Mouse (Mus musculus): Measurements from ENCODE around the gene Sigirr.

The Sigirr gene

GRCm38 (mm10) chr7:141063353-141063752 is 37.0 kb downstream of the Sigirr start:
- intact Hi-C loops (cut with DNase I), result no loop called here

- intact Hi-C loops (cut with DNase I), result no loop called here
These were observed 37.8 kb downstream of the Sigirr start for GRCm38 (mm10) chr7:141062525-141062924.

- intact Hi-C loops (cut with DNase I), result no loop called here
These were observed 39.1 kb downstream of the Sigirr start for GRCm38 (mm10) chr7:141061269-141061692.

- intact Hi-C loops (cut with DNase I), result no loop called here
These were observed 39.7 kb downstream of the Sigirr start, which contains the start of gene B4galnt4 for GRCm38 (mm10) chr7:141060426-141061242. Gene B4galnt4, plus strand, starts transcription at chr7:141061104.

- intact Hi-C loops (cut with DNase I), result no loop called here
These were observed 40.4 kb downstream of the Sigirr start for GRCm38 (mm10) chr7:141059929-141060328.

- intact Hi-C loops (cut with DNase I), result no loop called here
These were observed 41.6 kb downstream of the Sigirr start for GRCm38 (mm10) chr7:141058601-141059341.

GRCm38 (mm10) chr7:141057541-141057940 is 42.8 kb downstream of the Sigirr start:
- intact Hi-C loops (cut with DNase I), result no loop called here

- intact Hi-C loops (cut with DNase I), result no loop called here
These were observed 43.4 kb downstream of the Sigirr start for GRCm38 (mm10) chr7:141056976-141057375.

GRCm38 (mm10) chr7:141055785-141056184 is 44.6 kb downstream of the Sigirr start:
- intact Hi-C loops (cut with DNase I), result no loop called here

- intact Hi-C loops (cut with DNase I), result no loop called here
These were observed 48.0 kb downstream of the Sigirr start for GRCm38 (mm10) chr7:141052421-141052820.

GRCm38 (mm10) chr7:141052016-141052415 is 48.4 kb downstream of the Sigirr start:
- intact Hi-C loops (cut with DNase I), result no loop called here

- intact Hi-C loops (cut with DNase I), result no loop called here
These were observed 49.2 kb downstream of the Sigirr start for GRCm38 (mm10) chr7:141051060-141051685.

- intact Hi-C loops (cut with DNase I), result loop anchor here (2.0 kb wide), 2 partner anchors 91 to 205 kb away; partner anchors contain the start of gene Scgb1c1
These were observed 51.0 kb downstream of the Sigirr start for GRCm38 (mm10) chr7:141049326-141049725.

GRCm38 (mm10) chr7:141048226-141049218 is 51.9 kb downstream of the Sigirr start:
- intact Hi-C loops (cut with DNase I), result loop anchor here (1.0 to 2.0 kb wide), 4 partner anchors 39 to 204 kb away; partner anchors contain the start of gene Scgb1c1

- intact Hi-C loops (cut with DNase I), result loop anchor here (1.0 to 2.0 kb wide), 4 partner anchors 38 to 203 kb away; partner anchors contain the start of gene Scgb1c1
These were observed 52.7 kb downstream of the Sigirr start for GRCm38 (mm10) chr7:141047581-141048225.

GRCm38 (mm10) chr7:141046931-141047580 is 53.3 kb downstream of the Sigirr start:
- intact Hi-C loops (cut with DNase I), result no loop called here

- intact Hi-C loops (cut with DNase I), result no loop called here
These were observed 57.8 kb downstream of the Sigirr start for GRCm38 (mm10) chr7:141042539-141042938.

GRCm38 (mm10) chr7:141041661-141042060 is 58.7 kb downstream of the Sigirr start:
- intact Hi-C loops (cut with DNase I), result no loop called here

Data from adrenal gland (tissue).